Mouse (Mus musculus) liver, adult 2 months (tissue): Measurements from ENCODE around the gene Psmc6.

ENCODE experiments used
- CTCF ChIP-seq: fragments of 200-500 bp; IDR thresholded peaks from 2 replicates; pipeline ENCODE4 v1.5.1; 2011; ENCODE audit warnings: low read depth, low read length, control low read depth
- POLR2A ChIP-seq: fragments of 200-500 bp; IDR thresholded peaks from 2 replicates; pipeline ENCODE4 v1.6.1; 2011; ENCODE audit warnings: low read length, control low read depth; ENCODE audit not compliant: insufficient read depth; ENCODE audit errors: extremely low read depth

- TF ChIP-seq CTCF (no peak), POLR2A (no peak)
Measured at GRCm38 (mm10) chr14:45320111-45320510, 9.5 kb upstream of the Psmc6 start.
